Mouse (Mus musculus) C3H10T1/2 (cell line): ENCODE results near the gene Zbtb6. TPM values are rescaled to one million over a fixed set of nuclear protein-coding genes. Genes with fewer than 3 reads are reported as not detected.

Experiments
- polyA plus RNA-seq, 2 experiments: library from polyadenylated mRNA; unstranded; fragments of >200 nt; fragmentation: generic; extraction: Trizol; gene quantifications; one replicate each; pipeline ENCODE4 v1.2.1; 2012; ENCODE audit warnings: missing spikeins in 2 of 2

The Zbtb6 gene
- polyA plus RNA-seq: 1 to 10 TPM in 1 of 2 experiments, under 1 TPM in 1; 0.13 to 1.1 TPM

DNA sequence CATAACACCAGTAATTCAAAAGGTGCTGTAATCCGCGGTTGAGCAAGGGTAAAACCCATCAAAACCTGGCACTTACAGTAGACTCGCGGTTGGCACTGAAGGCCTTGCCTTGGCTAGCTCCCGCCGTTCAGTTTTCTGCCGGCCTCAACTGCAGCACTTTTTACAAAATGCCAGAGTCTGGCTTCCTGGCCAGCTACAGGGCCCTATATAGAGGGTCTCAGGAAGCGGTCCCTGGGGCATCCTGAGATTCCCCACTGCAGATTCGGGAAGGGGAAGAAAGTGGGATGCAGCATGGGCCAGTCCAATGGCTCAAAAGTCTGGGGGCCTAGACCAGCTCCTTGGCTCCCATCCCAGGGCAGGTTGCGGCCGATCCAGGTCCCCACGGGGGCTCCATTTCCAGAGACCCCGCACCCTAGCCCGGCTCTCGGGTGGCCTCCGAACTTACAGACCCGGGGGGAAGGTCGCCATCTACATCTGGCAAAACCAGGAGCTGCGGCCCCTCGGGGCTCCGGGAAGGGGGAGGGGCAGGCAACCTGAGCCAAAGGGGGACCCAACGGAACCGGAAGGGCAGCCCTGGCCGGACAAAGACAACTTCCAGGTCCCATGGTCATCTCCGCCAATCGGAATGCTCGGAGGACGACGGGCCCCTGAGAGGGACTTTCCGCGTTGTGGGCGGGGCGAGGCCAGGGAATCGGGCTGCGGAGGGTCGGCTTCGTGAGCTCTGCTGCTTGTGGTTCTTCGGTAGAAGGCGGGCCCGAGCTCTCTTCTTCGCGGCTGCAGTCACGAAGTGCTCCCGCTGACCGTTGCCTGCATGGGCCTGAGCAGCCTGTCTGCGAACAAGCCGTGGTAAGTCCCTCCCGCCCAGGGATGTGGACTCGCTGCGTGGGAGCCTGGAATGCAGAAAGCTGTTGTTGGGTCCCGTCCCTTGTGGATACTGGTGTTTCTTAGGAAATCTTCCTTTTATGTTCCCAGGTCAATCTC is at the start of gene Zbtb6, which contains the start of the genes Zbtb26 and Rabgap1:
Gene Zbtb6 (minus strand): TSS at position 561 of the 981 bp plus-strand sequence.
Gene Zbtb26 (minus strand): TSS at position 525 of the 981 bp plus-strand sequence.
Gene Rabgap1 (plus strand): TSS at position 669 of the 981 bp plus-strand sequence.

DNA sequence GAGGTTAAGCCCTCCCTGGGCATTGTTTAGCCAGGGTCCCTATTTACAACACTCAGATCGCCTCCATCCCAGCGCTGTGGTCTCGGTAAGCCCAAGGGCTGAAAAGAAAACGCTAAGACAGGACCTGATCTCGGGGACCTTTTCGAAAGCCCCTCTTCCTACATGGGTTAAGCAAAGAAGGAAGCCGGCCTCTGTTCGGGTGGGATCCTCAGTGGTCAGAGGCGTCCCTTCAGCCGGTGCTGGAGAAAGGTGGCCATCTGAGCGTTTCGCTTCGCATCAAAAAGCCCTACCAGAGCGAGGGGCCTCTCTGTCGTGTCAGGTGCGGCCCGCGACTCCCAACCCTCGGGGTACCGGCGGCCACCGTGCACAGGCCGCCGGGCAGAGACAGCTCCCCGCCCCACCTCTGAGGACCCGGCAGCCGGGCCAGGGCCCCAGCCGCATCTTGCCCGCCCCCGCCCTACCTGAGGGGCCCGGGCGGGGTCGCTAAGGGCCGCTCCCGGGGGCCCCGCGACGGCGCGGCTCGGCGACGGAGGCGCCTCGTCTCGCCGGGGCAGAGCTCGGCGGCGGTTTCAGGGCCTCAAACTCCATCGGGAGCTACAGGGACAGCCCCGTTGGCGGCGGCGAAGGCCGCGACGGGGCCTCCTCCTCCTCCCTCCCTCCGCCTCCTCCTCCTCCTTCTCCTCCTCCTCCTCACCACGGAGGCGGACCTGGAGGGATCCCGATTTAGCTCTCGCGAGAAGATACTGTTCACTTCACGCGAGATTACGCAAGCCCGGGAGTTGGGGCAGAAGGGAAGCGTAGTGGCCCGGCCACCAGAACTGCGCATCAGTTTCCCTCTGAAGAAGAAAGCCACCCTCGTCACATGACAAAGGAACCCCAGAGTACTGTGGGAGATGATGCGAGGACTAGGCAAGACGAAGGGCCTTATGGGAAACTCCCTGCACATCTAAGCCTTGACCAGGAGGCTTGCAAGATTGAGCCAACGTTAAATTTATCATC is 20.4 kb downstream of the Zbtb6 start, which contains the start of gene Rc3h2:
Gene Rc3h2 (minus strand): TSS at position 598 of the 999 bp plus-strand sequence.

Other genes with a start within 250 kb of the Zbtb6 start
- not detected for gene Olfr366, start 231.6 kb downstream of the Zbtb6 start, polyA plus RNA-seq
- gene Olfr368, start 116.7 kb downstream of the Zbtb6 start, polyA plus RNA-seq: not detected
- gene Pdcl, start 83.8 kb downstream of the Zbtb6 start, polyA plus RNA-seq: 1 to 10 TPM in 1 of 2 experiments, under 1 TPM in 1; 0.54 to 7.2 TPM
- gene Rc3h2, start 20.3 kb downstream of the Zbtb6 start, polyA plus RNA-seq: 1 to 10 TPM in 1 of 2 experiments, under 1 TPM in 1; 0.28 to 3.0 TPM
- under 1 TPM; 0.06 to 0.55 TPM for gene Zbtb26, start within 50 bp of the Zbtb6 start, polyA plus RNA-seq
- gene Rabgap1, start 108 bp upstream of the Zbtb6 start, polyA plus RNA-seq: 10 to 100 TPM in 1 of 2 experiments, under 1 TPM in 1; 0.54 to 11.1 TPM
- gene Gpr21, start 73.2 kb upstream of the Zbtb6 start, polyA plus RNA-seq: under 1 TPM in 1 of 2 experiments, not detected in 1; 0.06 TPM